Mouse (Mus musculus) E14TG2a.4 (cell line): ENCODE measurements at regions not wholly inside any gene's neighbourhood (a gene's known extent, or its start where the extent isn't known, plus 50 kb on each side); places are given as distances from the start of the nearest gene placed in this dataset.

Experiments used
- H3K27me3 ChIP-seq: 2 replicates; pipeline ENCODE4 v1.6.1; 2014; ENCODE audit warnings: low read length, control low read depth; ENCODE audit not compliant: insufficient read depth
- H3K36me3 ChIP-seq: 2 replicates; pipeline ENCODE4 v1.6.1; 2014; ENCODE audit warnings: low read length, control low read depth; ENCODE audit not compliant: insufficient read depth
- H3K4me1 ChIP-seq: replicated peaks from 2 replicates; pipeline ENCODE4 v1.6.1; 2014; ENCODE audit warnings: low read depth, low read length, control low read depth
- H3K4me3 ChIP-seq: replicated peaks from 2 replicates; pipeline ENCODE4 v1.5.1; 2014; ENCODE audit warnings: mild to moderate bottlenecking, low read length
- H3K9me3 ChIP-seq: 2 replicates; pipeline ENCODE4 v1.6.1; 2014; ENCODE audit warnings: low read length, control low read depth
- CTCF ChIP-seq: conservative IDR thresholded peaks from 2 replicates; pipeline ENCODE4 v1.5.1; 2014; ENCODE audit warnings: low read length
- NANOG ChIP-seq: IDR thresholded peaks from 2 replicates; pipeline ENCODE4 v1.6.1; 2014; ENCODE audit warnings: borderline replicate concordance, low read length, mixed read lengths
- POU5F1 ChIP-seq: IDR thresholded peaks from 2 replicates; pipeline ENCODE4 v1.6.1; 2014; ENCODE audit warnings: low read length, borderline replicate concordance

GRCm38 (mm10) chr2:170675731-170676130 lies 55.9 kb upstream of the Dok5 start:
- H3K36me3 ChIP-seq: peaks cover 14% of the 10 kb centered on the region
- peaks cover 11% of the 10 kb centered on the region for H3K4me1 ChIP-seq
- H3K4me3 ChIP-seq: no peak overlapping the region
- no peaks in the 10 kb centered on the region for H3K27me3 ChIP-seq
- TF ChIP-seq POU5F1: no peak
- TF ChIP-seq NANOG: no peak
- no peak for TF ChIP-seq CTCF
- no peaks in the 10 kb centered on the region for H3K9me3 ChIP-seq

- Histone ChIP-seq H3K4me3 (peak overlapping the region; percentile 84), H3K4me1 (peaks cover 32% of the 10 kb centered on the region), H3K36me3 (peaks cover 20% of the 10 kb centered on the region), H3K9me3 (no peaks in the 10 kb centered on the region), H3K27me3 (no peaks in the 10 kb centered on the region)
- TF ChIP-seq CTCF: no peak
- TF ChIP-seq POU5F1: no peak
- TF ChIP-seq NANOG: no peak
Observed at GRCm38 (mm10) chr2:170673683-170674082, 57.9 kb upstream of the Dok5 start.

- Histone ChIP-seq H3K4me1 (peaks cover 34% of the 10 kb centered on the region), H3K27me3 (no peaks in the 10 kb centered on the region), H3K9me3 (no peaks in the 10 kb centered on the region), H3K4me3 (peak overlapping the region; percentile 84), H3K36me3 (peaks cover 20% of the 10 kb centered on the region)
- TF ChIP-seq CTCF: peak; percentile 76
- TF ChIP-seq POU5F1: no peak
Observed at GRCm38 (mm10) chr2:170672789-170673188, 58.8 kb upstream of the Dok5 start.

- Histone ChIP-seq H3K9me3 (no peaks in the 10 kb centered on the region), H3K27me3 (no peaks in the 10 kb centered on the region), H3K4me1 (peaks cover 33% of the 10 kb centered on the region), H3K4me3 (0 out of 2 replicates have a peak overlapping the region, but pooled peaks have one; percentile 20), H3K36me3 (peaks cover 38% of the 10 kb centered on the region)
- TF ChIP-seq POU5F1 (no peak), NANOG (no peak), CTCF (no peak)
Observed at GRCm38 (mm10) chr2:170668960-170669359, 62.6 kb upstream of the Dok5 start.

GRCm38 (mm10) chr2:170668497-170668896 lies 63.1 kb upstream of the Dok5 start:
- no peaks in the 10 kb centered on the region for H3K9me3 ChIP-seq
- H3K27me3 ChIP-seq: no peaks in the 10 kb centered on the region
- H3K36me3 ChIP-seq: peaks cover 38% of the 10 kb centered on the region
- TF ChIP-seq NANOG: no peak
- TF ChIP-seq CTCF: no peak
- no peak for TF ChIP-seq POU5F1
- H3K4me3 ChIP-seq: 0 out of 2 replicates have a peak overlapping the region, but pooled peaks have one; percentile 20
- peaks cover 31% of the 10 kb centered on the region for H3K4me1 ChIP-seq

GRCm38 (mm10) chr2:170662069-170662980 lies 60.5 kb upstream of the 4930470P17Rik start:
- TF ChIP-seq CTCF (no peak), NANOG (no peak), POU5F1 (no peak)
- Histone ChIP-seq H3K36me3 (peaks cover 12% of the 10 kb centered on the region), H3K4me1 (peaks cover 42% of the 10 kb centered on the region), H3K27me3 (no peaks in the 10 kb centered on the region), H3K9me3 (no peaks in the 10 kb centered on the region), H3K4me3 (0 out of 2 replicates have a peak overlapping the region, but pooled peaks have one; percentile 10)

- 0 out of 2 replicates have a peak, but pooled peaks cover under 1% of the 10 kb centered on the region for H3K36me3 ChIP-seq
- H3K9me3 ChIP-seq: no peaks in the 10 kb centered on the region
- no peaks in the 10 kb centered on the region for H3K27me3 ChIP-seq
- H3K4me1 ChIP-seq: peaks cover 58% of the 10 kb centered on the region
- H3K4me3 ChIP-seq: no peak overlapping the region
- no peak for TF ChIP-seq POU5F1
- TF ChIP-seq NANOG: no peak
Observed at GRCm38 (mm10) chr2:170659291-170659690, 57.5 kb upstream of the 4930470P17Rik start.

- H3K27me3 ChIP-seq: no peaks in the 10 kb centered on the region
- H3K4me1 ChIP-seq: peaks cover 64% of the 10 kb centered on the region
- TF ChIP-seq POU5F1 (no peak), NANOG (peak; percentile 40; the same call in 1 of the 2 replicates)
- H3K36me3 ChIP-seq: no peaks in the 10 kb centered on the region
- H3K4me3 ChIP-seq: no peak overlapping the region
- H3K9me3 ChIP-seq: no peaks in the 10 kb centered on the region
Observed at GRCm38 (mm10) chr2:170658520-170658919, 56.7 kb upstream of the 4930470P17Rik start.

GRCm38 (mm10) chr2:170657821-170658221 lies 56.0 kb upstream of the 4930470P17Rik start:
- TF ChIP-seq NANOG (0 out of 2 replicates have a peak, but pooled peaks have one; percentile 4), POU5F1 (no peak), CTCF (no peak)
- Histone ChIP-seq H3K9me3 (no peaks in the 10 kb centered on the region), H3K4me3 (peak overlapping the region; percentile 29; the same call in 1 of the 2 replicates), H3K36me3 (no peaks in the 10 kb centered on the region), H3K4me1 (peaks cover 61% of the 10 kb centered on the region), H3K27me3 (no peaks in the 10 kb centered on the region)
